Mouse (Mus musculus) ovary, postnatal 36 days (tissue): ENCODE measurements around the gene Cmtm6.

Experiments
- DNase-seq: peaks from one replicate; pipeline ENCODE4 v3.0.0; 2022; ENCODE audit warnings: low spot score, mixed read lengths

Cmtm6 gene

DNA sequence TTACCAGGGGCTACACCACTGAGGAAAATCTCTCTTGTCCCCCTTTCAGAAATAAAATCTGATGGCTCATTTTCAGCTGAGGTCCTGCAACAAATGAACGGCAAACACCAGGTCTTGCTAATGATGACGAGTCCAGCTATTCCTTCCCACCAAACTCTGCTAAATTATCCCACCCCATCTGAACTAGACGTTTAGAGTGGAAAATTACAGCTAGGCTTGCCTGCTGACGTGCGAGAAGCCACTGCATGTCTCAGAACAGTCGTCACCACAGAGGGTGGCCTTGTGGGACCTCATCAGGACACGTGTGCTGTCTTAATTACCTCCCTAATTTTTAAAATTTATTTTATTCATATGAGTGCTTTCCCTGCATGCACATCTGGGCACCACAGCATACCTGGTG lies 40.6 kb downstream of the Cmtm6 start:
- no peak for DNase-seq

- no peak for DNase-seq
Measured at GRCm38 (mm10) chr9:114774629-114775028, 43.7 kb downstream of the Cmtm6 start.

- DNase-seq, result no peak
Measured at GRCm38 (mm10) chr9:114775272-114775671, 44.4 kb downstream of the Cmtm6 start.

DNA sequence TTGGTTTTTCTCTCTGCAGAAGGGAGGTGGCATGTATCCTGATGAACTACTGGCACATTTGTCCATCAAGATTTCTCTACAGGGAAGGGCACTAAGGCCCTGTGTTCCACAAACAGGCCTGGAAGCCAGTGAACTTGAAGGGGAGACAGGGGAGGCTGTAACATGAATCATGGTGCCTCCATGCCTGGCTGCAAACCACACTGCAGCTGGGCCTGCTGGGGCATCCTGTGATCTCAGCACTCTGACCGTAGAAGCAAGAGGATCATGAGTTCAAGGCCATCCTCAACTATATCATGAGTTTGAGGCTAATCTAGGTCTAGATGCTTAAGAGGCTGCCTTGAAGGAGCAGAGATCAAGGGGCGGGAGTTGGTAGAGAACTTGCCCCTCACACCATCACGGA lies 45.4 kb downstream of the Cmtm6 start:
- DNase-seq, result no peak

DNA sequence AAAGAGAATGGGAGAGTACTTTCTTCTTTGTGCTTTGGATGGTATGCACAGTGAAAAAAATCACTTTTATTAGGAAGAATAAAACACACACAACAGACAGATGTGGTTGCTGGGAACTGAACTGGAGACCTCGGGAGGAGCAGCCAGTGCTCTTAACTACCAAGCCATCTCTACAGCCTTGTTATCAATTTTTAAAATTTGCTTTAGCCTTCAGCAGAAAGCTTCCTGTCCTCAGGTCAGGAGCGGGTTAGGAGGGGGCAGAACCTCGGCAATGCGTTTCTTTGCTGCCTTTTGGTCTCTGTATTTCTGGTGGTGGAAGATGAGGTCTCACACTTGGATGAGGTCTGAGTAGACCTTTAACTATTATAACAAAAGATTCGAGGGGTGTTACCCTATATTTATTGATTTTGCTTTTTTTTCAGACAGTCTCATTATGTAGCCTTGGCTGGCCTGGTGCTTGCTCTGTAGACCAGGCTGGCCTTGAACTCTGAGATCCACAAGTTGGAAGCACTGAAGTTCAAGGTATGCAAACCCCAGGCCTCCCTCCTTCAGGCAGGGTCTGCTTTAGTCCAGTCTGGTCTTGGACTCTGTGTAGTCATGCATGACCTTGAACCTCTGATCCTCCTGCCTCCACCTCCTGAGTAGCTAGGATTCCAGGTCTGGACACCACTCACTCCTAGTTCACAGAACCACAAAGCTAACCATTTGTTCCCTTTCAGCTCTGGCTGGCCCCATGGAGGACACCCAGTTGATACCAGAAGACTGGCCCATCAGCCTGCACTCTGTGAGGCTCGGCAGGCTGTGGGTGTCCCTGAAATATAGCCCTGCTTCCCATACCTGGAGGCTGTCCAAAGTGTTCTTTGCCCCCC lies 46.5 kb downstream of the Cmtm6 start:
- DNase-seq, result no peak

DNA sequence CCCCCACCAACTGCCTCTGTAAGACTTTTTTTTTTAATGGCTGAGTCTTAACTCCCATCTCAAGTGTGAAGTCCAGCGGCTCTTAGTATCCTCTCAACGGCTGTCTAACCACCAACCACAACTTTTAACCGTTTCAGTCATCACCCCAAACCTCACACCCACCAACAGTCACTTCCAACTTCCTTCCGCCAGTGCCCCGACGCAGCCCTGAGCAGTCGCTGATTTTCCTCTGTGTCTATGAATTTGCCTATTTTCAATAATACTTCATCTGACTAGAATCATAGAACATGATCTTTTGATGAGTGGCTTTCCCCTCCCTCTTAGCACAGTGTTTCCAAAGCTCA lies 47.1 kb downstream of the Cmtm6 start:
- DNase-seq, result no peak

- no peak for DNase-seq
Measured at GRCm38 (mm10) chr9:114778877-114779276, 48.0 kb downstream of the Cmtm6 start.

DNA sequence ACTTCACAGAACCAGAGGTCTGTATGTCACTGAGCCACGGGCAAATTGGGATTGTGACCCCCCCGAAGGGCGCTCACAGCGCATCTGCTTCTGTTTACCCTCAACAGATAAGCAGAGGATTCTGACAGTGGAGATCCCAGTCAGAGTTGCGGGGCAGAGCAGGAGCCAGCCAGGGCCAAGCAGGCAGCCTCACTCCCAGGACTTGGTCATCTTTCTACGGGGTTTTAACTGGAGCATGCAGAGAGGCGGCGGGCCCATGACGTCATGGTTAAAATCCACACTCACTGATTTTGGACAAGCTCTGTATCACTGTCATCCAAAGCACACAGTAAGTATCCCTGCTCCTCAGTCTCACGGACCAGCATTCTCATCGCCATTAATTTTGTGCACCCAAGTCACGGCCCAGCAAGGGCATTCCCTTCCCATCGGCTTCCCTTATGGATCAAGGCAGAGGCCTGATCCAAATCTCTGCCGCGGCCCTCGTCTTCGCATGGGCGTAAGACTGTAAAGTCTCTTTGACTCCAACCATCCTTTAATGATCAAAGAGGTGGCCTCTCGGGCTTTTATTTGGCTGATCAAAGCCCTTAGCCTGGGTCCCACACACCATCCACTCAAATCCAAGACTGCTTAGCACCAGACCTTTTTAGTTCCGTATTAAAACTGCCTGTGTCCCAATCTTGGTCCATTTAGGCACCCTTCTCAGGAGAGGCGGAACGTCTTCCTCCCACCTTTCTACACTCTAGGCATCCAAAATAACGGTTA lies 49.2 kb downstream of the Cmtm6 start:
- no peak for DNase-seq

GRCm38 (mm10) chr9:114780746-114781525 lies 50.0 kb downstream of the Cmtm6 start:
- DNase-seq, result peak; percentile 51

GRCm38 (mm10) chr9:114781526-114782212 lies 50.8 kb downstream of the Cmtm6 start, which contains the start of gene Cmtm7:
Cmtm7 (minus strand) TSS chr9:114781856.
- peak; percentile 79 for DNase-seq

DNA sequence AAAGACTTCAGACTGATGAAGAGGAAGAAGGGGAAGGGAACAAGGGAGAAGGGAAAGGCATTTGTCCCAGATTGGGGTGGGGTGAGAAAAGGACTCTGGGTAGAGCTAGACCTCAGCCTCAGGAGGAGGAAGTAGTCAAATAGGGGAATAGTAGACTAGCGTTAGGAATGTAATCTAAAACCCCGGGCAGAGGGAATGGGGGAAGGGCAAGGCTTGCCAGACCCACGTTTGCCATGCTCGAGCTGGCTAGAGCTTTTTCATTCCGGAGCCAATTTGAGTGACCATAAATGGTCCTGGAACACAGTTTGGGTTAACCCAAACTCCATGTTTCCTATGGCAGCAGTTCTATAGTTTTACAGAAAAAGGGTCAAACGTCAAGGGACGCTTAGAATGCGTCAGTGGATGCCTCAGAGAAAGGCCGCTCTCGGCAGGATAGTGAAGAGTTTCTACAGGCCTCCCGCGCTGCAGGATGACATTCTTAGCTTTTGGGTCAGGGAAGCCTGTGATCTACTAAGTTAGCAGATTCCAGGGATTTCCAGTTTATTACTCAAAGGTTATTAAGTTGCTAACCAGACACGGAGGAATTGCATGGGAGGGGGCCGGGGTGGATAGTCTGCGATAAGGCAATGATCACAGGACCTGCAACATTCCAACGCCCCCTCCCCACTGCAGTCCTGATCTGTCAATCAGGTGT lies 54.7 kb downstream of the Cmtm6 start:
- DNase-seq, result no peak

DNA sequence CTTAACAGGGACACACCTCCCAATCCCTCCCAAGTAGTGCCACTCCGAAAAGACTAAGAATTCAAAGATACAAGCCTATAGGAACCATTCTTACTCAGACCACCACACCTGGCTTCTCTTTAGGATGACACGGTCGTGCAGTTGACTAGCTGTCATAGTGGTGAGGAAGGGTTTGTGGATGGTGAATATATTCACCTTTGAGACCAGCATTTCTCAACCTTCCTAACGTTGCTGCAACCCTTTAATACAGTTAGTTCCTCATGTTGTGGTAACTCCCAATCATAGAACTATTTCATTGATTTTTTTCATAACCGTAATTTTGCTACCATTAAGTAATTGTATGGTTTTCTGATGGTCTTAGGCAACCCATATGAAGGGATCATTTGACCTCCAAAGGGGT lies 56.2 kb downstream of the Cmtm6 start:
- no peak for DNase-seq

DNA sequence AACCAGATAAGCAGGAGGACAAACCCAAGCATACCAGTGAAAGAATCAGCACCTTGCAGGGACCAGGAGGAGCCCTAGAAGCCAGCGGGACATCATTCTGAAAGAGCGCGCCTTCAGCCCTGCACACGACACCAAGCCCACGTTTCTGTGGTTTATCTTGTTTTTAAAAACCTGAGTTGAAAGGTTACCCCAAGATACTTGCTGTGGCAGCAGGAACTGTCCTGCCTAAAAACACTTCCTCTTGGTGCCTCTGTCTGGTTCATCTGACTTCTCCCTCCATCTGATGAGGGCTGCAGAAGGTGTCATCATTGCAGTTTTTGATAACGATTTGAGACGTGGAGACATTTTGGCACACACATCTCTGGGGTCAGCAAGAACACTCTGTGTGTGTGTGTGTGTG lies 56.8 kb downstream of the Cmtm6 start:
- DNase-seq, result no peak

DNA sequence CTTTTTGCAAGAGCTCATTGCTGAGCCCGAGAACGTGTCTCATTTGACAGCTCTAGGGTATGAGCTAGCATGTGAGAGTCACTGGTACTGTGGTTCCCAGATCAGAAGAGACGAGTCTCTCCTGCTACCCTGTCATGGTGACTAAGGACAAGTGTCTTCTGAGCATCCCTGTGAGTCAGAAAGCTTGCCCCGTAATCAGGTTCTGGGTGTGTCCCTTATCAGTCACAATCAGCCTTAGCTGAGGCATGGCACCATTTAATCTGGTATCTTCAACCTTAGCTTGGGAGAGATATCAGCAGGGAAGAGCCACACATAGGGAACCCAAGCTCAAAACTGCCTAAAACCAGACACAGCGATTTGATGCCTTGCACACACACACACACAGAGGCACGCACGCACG lies 57.8 kb downstream of the Cmtm6 start:
- no peak for DNase-seq

DNA sequence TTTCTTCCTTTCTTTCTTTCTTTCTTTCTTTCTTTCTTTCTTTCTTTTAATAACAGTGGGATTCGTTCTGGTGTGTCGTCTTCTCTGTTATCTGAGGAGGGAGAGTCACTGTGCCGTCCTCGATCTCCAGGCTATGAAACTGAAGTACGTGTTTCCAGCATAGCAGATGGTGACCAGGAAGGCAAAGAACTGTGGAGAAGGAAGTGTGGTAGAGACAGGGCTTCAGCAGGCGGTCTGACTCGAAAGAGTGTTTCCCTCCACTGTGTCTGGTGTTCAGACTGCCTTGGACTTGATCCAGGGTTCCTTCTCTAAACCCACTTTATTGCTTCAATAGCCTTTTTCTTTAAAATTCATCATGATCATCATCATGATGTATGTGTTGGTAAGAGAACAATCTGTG lies 58.6 kb downstream of the Cmtm6 start:
- DNase-seq, result no peak

DNA sequence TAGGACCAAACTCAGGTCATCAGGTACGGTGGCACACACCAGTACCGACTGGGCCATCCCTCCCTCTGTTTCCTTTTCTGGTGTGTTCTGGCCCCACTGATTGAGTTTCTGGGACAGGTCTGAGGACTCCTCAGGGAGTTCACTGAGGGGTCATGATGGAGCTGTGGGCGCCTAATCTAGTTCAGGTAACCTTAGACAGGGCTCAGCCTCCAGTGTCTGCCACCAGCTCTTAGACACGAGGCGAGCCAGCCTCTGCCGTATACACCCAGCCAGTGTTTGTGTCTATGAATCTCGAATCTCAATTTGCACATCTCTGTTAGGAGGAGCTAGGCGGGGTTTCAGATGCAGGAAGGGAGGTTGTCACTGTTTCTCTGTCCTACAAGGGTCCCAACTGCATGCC lies 59.1 kb downstream of the Cmtm6 start:
- DNase-seq, result no peak

- no peak for DNase-seq
Measured at GRCm38 (mm10) chr9:114793764-114794295, 62.9 kb downstream of the Cmtm6 start.

GRCm38 (mm10) chr9:114794491-114794890 lies 63.6 kb downstream of the Cmtm6 start:
- DNase-seq, result no peak

DNA sequence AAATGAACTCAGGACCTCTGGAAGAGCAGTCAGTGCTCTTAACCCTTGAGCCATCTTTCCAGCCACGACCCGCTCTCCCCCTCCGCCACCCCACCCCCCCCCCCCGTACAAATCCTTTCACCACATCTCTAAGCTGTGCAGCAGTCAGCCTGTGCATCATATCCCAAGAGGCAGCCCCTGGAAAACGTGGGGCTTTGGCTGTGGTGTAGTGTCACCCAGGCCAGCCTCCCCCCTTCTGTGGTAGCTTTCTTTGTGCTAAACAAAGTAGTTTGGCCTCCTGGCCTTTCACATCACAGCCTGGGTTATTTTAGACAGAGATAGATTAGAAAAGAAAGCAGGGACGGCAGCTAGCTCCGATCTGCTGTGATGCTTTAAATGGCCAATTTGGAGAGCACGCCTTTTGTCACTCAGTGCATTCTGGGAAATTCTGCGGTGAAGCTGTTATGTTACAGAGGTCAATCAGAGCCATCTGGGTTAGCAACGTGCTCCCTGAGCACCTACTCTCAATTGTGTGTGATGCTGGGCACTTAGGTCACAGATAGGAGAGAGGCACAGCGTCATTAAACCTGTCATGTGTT lies 65.6 kb downstream of the Cmtm6 start:
- no peak for DNase-seq

- peak; percentile 79 for DNase-seq
Measured at GRCm38 (mm10) chr9:114797329-114798004, 66.6 kb downstream of the Cmtm6 start.
